Mouse (Mus musculus): ENCODE measurements around the gene Vmn1r123.
"Not testable (repeated sequence)": the region's sequence is repeated elsewhere in the genome, so short reads cannot be mapped to it uniquely, and the experiment has no call there.

The Vmn1r123 gene

DNA sequence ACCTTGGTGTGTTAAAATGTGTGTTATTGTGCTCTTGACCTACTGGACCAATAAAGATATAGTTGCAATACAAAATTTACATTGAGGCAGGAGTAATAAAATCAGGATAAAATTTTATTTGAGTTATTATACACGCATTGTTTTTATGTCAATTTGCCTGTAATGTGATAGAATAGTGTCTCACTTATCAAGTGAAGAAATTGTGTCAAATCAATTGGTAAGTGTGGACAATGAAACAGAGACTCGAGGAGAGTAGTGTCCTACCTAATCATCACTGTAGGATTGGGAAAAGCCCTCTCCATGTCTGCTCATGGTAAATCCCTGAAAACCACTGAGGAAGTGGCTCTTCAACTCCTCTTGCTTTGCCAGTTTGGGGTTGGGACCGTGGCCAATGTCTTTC lies at the start of gene Vmn1r123:
Gene Vmn1r123 (plus strand): TSS at position 301 of the 400 bp plus-strand sequence.
- DNase-seq (ENCODE audit: low spot score) = not testable (repeated sequence)

DNA sequence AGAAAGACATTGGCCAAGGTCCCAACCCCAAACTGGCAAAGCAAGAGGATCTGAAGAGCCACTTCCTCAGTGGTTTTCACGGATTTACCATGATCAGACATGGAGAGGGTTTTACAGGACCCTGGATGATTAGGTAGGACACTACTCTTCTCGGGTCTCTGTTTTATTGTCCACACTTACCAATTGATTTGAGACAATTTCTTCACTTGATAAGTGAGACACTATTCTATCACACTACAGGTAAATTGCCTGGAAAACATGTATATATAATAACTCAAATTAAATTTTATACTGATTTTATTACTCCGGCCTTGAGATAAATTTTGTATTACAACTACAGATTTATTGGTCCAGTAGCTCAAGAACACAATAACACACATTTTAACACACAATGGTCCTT lies 28.0 kb upstream of the Vmn1r123 start, which contains the start of gene Vmn1r122:
Gene Vmn1r122 (minus strand): TSS at position 101 of the 400 bp plus-strand sequence.
- DNase-seq (ENCODE audit: low spot score) = not testable (repeated sequence)

DNA sequence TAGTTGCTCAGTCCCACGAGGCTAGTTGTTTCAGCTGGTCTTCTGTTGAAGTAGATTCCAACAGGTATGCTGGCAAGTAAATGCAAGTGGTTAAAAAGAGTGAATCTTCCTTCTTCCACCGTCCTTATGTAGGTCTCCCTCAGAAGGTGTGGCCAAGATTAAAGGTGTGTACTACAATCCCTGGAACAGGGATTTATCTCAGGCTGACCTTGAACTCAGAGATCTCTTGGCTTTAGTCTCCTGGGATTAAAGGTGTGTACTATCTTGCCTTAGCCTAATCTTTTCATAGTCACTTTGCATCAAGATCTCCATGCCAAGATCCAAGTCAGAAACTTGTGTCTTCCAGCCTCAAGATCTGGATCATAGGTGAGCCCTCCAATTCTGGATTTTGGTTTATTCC lies 28.3 kb downstream of the Vmn1r123 start, which contains the start of gene Gm5157:
Gene Gm5157 (minus strand): TSS at position 101 of the 400 bp plus-strand sequence.
- not testable (repeated sequence) for DNase-seq (ENCODE audit: low spot score)

Data from urinary bladder, postnatal 10 days (tissue).